Mouse (Mus musculus) left cerebral cortex, adult 11 months (tissue): ENCODE measurements around the gene Dact3.

Experiments
- DNase-seq: peaks from one replicate; pipeline ENCODE4 v3.0.0; 2022; ENCODE audit warnings: low spot score

The Dact3 gene

DNA sequence AGATGAGACGGTGACA lies at the start of gene Dact3:
Gene Dact3, plus strand, starts transcription at position 8 of the 16 bp plus-strand sequence.
- no peak for DNase-seq

DNA sequence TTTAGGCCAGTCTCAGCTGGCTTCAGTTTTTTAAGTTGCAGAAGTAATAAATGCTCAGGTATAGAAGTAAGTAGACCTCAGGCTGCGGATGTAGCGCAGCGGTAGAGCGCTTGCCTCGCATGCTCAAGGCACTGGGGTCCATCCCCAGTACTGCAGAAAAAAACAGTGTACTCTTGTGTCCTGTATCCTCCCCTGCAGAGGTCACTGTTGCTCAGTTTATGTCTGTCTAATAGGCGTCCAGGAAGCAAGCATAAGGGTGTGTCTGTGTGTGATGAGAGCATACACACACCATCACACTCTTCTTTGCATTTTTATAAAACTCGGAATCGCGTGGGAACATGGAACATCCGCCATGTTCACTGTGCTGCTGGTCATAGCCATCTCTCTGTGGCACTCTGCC lies 49.3 kb upstream of the Dact3 start:
- no peak for DNase-seq

DNA sequence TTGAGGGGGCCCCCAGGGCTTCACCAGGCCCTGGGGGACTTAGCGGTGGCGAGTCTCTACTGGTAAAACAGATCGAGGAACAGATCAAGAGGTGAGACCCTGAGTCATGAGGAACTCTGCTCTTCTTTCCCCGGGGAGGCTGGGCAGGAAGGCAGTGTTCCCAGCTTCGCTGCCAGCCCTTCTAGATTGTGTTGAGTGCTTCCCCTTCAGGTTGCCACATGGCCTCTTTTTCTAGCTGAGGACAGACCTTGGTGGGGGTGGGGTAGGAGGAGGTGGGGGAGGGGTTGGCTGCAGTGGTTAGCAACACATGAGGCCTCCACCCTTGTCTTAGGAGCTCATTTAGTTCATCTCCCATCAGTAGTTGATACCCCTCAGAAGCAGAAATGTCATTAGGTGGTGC lies 48.5 kb upstream of the Dact3 start:
- DNase-seq, result no peak

DNA sequence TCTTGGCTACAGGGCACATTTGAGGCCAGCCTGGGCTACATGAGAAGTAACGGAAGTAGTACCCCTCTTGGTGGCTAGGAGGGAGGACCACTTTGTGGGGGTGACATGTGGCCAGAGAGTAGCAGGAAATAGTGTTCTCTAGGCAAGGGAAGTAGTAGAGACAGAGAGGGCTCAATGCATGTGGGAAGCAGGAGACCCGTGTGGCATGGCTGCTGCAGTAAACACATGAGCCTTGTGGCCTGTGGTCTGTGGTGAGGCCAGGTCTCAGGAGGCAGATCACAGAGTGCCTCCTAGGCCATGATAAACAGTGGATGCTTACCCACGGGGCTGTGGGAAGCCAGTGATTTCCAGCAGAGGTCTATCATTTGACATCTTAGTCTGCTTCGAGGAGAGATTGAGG lies 47.8 kb upstream of the Dact3 start:
- DNase-seq, result no peak

DNA sequence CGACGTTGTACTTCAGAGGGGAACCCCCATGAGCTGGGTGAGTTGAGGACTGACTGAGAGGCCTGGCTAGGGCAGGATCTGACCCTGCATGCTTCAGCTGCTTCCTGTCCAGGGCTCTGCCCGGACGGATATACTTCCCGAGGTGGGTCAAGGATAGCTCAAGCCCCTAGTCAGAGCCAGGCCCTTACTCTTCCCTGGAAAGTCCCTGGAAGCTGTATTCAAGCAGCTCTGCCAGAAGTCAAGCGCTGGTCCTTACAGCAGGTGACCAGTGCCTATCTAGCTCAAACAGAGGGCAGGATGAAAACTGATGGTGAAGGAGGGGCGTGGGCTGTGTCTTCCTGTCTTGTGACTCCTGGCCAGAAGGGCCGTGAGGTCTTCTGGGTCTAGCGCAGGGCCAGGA lies 44.7 kb upstream of the Dact3 start:
- no peak for DNase-seq

DNA sequence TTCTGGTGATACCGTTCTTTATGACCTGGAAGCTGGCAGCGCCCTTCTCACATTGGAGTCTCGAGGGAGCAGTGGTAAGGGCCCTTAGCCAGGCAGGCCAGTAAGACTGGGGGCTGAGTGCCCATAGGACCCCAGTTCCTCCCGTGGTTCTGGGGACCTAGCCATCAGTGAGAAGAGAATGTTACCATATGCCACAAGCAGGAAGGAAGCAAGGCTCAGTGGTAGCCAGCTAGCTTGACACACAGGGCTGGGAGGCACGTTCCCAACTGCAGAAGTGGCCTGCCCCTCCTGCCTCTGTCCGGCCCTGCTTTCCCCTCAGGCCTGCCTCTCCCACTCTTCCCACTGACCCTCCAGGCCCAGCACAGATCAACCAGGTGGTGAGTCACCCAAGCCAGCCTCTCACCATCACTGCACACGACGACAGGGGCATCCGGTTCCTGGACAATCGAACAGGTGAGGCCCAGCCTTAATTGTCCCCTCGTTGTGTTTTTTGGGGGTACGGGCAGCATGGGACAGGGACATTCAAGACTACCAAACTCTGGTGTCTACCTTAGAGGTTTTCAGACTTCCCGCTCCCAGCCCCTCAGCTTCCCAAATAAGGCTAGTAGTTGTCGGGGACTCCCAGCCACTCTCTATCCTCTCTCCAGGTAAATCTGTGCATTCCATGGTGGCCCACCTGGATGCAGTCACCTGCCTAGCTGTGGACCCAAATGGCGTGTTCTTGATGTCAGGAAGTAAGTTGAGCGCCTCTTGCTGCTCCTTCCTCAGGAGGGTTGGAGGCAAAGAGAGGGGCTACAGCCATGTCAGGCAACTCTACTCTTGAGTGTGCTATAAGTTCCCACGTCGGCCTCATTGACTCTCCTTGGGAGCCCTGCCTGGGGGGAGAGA lies 37.0 kb upstream of the Dact3 start:
- no peak for DNase-seq

DNA sequence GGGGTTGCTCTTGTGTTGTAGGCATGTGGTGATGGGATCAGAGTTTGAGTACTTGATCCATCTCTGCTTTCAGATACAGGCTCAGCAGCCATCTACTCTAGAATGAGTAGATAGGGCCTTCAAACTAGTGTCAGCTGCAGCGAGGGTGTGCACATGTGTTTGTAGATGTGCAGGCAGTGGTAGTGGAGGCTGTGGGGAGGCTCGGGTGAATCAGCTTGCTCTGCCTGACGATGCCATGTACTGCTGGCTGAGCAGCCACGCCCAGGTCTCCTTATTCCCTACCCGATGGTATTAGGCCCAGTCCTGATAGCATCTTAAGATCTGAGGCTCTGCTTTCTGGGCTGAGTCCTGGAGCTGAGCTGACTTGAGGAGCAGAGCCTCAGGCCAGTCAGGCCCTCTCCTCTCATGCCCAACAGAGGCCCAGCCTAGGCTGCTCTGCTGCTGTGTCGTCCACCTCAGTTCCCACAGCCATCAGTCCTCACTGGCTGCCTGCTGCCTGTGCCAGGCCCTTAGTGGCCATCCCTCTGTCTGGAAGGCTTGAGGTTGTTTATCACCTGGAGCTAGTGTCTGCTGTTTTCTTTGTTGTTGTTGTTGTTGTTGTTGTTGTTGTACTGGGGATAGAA lies 36.2 kb upstream of the Dact3 start:
- no peak for DNase-seq

DNA sequence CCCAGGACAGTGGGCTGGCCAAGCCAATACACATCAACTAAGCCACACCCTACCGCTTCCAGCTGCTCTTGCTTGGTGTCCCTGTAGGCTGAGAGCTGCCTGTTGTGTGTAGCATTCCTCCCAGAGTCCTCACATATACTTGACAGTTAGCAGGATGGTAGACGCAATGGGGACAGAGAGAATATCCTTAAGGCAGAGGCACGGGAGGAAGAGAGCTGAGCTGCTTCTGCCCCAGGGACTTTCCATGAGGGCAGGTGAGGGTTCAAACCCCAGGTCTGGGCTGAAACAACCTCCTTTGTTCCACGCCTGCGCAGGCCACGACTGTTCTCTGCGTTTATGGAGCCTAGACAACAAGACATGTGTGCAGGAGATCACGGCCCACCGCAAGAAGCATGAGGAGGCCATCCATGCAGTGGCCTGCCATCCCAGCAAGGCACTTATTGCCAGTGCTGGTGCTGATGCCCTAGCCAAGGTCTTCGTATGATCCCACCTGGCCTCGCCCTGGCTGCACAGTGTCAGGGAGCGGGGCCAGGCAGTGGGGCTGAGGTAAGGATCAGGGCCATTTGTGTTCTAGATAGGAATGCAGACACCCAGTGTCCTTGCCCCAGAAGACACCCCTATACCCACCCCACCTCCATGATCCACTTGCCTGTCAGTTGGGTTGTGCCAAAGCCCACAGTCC lies 35.5 kb upstream of the Dact3 start:
- no peak for DNase-seq

DNA sequence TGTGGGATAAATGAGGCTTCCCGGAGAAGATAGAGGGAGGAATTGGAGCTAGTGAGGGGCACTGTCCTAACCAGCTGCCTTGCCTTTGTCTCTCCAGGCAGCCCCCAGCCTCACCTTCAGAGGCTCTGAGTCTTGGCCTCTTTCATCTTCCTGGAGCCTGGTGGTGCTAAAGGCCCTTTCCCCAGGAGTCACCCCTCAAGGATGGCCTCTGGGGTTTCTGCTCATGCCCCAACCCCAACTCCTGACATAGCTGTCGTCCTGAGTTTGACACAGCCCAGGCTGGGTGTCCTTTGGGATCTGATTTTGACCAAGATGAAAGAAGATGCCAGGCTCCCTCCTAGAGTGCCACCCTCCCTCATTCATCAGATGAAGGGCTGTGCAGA lies 35.0 kb upstream of the Dact3 start:
- no peak for DNase-seq

DNA sequence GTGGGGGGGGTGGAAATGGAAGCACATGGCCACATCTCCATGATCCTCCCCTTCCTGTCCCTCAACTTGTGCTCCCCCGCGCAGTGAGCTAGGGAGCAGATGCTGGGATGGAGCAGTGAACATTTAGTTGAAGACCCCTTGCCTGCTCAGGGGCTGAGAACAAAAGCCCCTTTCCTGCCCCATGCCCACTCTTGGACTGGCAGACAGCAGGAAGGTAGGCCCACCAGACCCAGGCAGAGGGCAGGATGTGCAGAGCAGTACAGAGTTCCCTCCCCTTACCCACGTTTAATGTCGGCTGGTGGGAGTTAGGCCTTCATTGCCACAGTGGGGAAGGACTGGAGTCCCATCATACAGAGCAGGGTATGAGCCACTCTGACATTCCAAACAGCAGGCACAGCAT lies 34.0 kb upstream of the Dact3 start:
- DNase-seq, result no peak

DNA sequence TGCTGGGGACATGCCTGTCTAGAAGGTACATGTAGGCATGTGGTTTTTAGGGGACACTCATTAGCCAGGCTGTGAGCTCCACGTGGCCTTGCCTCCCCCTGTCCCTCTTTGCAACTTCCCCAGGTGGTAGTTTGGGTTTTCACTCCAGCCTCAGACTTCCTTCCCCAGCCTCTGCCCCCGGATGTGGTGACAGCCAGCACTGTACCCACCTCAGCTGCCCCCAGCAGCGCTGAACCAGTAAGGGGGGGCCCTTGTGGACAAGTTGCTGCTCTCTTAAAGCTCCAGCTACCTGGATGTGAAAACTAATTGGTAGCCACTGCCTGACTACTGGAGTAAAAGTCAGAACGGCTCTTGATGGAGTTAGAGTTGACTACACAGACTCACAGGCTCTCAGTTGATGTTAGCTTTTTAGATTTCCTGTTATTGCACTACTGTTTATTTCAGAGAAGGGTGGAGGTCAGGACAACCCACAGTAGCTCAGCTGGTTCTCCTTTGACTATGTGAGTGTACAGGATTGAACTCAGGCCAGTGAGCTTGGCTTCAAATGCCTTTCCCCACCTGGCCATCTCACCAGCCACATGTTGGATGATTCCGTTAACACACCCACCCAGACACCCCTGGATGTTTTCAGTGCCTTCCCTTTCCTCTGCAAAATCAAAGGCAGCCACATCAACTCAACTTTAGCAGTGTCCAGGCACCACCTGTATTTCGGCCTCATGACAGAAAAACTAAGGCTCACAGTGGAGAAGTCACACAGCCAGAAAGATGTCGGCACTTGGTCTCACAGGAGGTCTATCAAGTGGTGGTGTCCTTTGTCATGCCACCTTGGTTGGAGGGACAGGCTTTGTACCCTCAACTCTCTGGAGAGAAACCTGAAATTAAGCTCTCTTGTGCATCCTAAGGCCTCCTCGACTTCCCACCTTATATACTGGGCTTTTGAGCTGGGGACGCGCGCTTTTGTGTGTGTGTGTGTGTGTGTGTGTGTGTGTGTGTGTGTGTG lies 33.3 kb upstream of the Dact3 start:
- DNase-seq, result no peak

DNA sequence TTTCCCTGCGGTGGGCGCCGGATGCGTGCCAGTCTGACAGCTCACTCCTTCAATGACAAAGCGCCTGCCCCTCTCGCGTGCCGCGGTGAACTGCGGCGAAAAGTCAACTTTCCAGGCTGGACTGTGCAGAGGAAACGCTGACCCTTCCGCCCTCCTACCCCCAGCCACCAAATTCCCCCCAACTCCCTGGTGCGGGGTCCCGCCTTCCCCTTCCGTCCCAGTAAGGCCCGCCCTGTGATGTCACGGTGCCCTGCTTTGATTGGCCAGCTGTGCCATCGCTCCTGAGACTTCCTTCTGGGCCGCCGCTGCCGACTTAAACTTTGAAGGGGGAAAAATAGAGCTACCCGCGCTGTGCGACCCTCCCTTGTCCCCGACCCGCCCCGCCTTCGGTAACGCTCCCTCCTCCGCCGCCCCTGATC lies 32.5 kb upstream of the Dact3 start, which contains the start of gene Prkd2:
Gene Prkd2, plus strand, starts transcription at position 258 of the 419 bp plus-strand sequence.
- peak; percentile 73 for DNase-seq

DNA sequence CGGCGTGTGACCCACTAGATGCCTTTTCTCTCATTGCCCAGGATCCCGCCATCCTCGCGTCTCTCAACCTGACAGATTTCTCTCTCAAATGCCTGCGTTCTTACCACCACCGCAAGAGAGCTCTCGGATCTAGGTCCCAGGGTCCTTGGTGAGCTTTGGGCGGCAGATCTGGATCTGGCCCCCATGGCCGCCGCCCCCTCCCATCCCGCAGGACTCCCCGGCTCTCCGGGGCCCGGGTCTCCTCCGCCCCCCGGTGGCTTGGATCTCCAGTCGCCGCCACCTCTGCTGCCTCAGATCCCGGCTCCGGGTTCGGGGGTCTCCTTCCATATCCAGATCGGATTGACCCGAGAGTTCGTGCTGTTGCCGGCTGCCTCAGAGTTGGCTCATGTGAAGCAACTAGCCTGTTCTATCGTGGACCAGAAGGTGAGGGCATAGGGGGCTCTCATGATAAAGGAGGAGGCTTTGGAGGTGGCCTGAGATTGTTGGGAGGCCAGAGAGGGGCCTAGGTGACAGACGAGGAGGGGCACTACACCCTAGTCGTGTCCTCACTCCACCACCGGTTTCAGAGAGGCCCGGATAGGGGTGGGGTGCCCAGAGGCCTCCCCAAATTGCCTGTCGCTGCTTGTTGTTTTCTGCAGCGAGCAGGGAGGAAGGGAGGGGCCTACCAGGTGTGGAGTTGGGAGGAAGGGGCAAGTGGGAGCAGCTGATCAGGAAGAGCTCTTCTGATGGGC lies 31.5 kb upstream of the Dact3 start:
- DNase-seq, result no peak

DNA sequence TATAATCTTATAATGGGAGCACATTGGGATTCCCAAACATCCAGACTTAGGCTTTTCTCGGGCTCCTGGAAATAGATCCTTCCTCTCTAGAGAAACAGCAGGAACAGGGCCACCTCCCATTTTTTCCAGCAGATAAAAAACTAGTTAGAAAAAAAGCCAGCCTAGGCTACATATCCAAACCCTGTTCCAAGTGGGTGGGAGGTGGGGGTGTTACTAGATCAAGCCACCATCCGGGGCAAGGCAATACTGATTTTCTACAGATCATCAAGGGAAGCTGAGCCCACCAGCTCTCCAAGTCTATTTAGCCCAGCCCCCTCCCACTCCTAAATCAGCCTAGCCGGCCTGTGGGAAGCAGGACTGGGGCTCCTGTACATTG lies 30.4 kb upstream of the Dact3 start:
- DNase-seq, result no peak

DNA sequence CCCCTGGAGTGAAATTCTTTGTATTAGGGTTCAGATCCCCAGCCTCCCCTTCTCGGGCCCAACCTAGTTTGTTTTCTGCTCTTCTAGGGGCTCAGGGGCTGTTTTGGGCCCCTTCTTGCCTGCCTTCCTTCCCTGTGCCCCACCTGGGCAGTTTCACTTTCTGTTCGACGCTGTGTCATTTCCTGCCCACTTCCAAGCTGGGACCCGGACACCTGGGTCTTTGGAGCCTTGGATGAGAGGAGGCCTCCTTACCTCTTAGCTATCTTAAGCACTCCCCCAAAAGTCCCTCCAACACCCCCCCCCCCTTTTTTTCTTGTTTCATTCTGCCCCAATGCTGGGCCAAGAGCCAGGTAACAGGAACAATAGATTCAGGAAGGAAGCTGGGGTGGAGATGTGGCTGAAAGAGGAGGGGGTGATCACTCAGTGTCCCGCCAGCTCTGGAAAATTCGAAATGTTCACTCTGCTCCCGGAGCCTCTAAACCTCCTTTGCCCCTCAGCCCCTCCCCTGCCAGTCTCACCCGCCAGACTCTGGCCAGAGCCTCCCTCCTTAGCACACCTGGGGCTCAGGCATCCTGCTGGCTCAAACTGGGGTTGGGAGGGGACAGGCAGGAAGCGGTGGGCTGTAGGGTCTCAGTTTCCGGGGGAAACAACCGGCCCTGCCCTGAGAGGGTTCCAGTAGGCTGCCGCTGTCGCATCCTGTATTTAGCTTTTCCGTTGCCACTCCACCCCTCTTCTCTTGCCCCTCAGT lies 29.9 kb upstream of the Dact3 start:
- DNase-seq, result no peak

DNA sequence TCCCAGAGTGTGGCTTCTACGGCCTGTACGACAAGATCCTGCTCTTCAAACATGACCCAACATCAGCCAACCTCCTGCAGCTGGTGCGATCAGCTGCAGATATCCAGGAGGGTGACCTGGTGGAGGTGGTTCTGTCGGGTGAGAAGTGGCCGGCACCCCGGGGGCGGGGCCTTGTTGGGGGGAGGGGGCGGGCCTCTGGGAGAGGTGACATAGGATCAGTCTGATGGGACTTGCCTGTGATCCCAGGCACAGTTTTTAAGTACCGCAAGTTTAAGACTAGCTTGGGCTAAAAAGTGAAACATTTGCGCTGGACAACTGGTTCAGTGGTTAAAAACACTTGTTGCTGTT lies 29.3 kb upstream of the Dact3 start:
- no peak for DNase-seq

DNA sequence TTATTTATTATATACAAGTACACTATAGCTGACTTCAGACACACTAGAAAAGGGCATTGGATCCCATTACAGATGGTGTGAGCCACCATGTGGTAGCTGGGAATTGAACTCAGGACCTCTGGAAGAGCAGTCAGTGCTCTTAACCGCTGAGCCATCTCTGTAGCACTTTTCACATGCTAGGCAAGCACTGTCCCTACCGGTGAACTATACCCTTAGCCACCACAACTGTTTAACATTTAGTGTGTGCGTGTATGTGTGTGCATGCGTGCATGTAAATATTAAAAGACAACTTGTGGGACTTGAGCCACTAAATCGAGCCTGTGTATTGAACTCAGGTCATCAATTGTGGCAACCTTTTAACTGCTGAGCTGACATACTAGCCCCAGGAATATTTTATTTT lies 28.3 kb upstream of the Dact3 start:
- DNase-seq, result no peak

DNA sequence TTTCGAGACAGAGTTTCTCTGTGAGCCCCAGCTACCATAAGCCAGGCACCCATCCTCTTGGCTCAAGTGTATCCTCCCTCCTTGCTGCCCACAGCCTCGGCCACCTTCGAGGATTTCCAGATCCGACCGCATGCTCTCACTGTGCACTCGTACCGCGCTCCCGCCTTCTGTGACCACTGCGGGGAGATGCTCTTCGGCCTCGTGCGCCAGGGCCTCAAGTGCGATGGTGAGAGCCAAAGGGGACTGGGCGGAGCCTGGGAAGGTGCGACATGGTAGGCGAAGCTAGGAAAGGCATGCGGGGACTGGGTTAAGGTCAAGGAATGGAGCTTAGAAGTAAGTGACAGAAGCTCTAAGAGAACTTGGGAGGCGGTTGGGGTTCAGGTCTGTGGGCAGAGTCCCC lies 27.6 kb upstream of the Dact3 start:
- no peak for DNase-seq

DNA sequence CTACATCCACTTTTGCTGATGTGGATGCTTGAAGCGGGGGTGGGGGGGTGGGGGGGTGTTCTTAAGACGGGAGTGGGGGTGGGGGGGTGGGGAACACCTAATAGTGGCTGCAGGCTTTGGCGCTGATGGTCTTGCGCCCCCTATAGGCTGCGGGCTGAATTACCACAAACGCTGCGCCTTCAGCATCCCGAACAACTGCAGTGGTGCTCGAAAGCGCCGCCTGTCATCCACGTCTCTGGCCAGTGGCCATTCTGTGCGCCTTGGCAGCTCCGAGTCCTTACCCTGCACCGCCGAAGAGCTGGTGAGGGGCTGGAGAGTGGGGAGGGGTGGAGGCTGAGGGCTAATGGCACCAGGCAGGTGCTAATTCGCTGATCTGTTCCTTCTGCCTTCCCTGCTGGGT lies 26.5 kb upstream of the Dact3 start:
- no peak for DNase-seq

DNA sequence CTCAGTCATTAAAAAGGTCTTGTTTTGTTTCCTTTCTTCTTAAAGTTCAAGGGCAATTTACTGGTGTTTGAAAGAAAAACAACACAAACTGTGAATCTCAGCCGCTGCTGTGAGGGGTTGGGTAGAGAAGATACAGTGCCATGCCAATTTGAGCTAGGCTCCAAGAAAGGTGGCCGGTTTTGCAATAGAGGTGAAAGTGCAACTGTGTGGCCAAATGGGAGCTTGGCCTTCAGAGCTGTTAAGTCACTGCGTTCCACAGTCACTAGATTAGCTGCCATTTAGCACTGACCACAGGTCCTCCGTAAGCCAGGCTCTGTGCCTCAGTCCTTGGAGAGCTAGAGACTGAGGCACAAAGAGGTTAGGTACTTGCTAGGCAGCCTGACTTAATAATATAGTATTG lies 23.5 kb upstream of the Dact3 start:
- no peak for DNase-seq

DNA sequence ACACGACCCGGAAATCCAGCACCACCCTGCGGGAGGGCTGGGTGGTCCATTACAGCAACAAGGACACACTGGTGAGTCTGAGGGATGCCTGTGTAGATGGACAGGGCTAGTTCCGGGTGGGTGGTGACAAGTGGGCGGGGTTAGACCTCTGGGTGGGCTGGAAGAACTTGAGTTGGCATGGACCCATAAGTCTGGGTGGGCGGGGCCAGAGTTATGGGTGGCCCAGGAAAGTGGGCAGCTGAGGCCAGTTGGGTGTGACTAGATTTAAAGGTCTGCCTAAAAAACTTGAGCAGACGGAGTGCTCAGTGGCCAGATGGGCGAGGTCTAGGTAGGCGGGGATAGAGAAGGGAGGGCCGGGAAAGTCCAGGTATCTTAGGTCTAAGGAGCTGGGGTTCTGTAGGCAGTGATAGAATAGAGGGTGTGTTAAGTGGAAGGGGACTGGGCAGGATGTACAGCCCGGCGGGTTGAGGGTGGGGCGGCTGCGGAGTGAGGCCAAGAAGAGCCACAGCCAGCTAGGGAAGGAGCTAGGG lies 21.8 kb upstream of the Dact3 start:
- no peak for DNase-seq
